ENCODE assay signal across 12 mouse cellular contexts in the genomic region with DNA sequence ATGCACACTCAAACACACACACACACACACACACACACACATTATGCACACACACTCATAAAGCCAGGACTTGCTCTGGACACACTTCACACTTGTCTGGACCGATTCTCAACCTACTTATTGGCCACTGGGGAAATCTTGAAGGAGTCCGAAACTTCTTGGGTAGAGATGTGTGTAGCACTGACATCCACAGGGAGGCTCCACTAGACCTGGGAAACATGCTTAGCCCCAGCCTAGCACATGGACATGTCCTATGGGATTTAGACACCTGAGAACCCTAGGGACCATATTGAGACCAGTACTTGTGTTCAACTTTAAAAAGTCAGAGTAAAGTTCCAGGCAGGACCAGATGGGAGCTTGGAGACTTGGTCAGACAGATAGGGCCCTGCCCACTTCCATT. TPM values are rescaled to one million over a fixed set of nuclear protein-coding genes. Genes with fewer than 3 reads are reported as not detected.
DNase-seq lines count a peak whose midpoint lies in the region; ATAC-seq and TF ChIP-seq lines count a peak whose summit lies in the region.
"Had no signal": no experiment of that assay in that cellular context is flagged by ENCODE, and none has a peak within 500 bp of the region (broad histone marks: within the 10 kb centered on the region; RNA-seq: fewer than 3 reads in every experiment).

No protein-coding gene starts in this region.

- TF ChIP-seq POLR2A in CH12.LX (IDR thresholded peaks at IDR 0.05; ENCODE audit: low read depth, low read length), result no peak

- no peak overlapping the region for H3K4me3 ChIP-seq in CH12.LX (replicated peaks in 1 of 3; ENCODE audit: low read depth in 2 of 3, low read length in 2 of 3, poor library complexity in 1 of 3)
- H3K4me3 ChIP-seq in hindbrain, embryonic 10.5 days, result no peak overlapping the region
- no peak overlapping the region for H3K4me3 ChIP-seq in midbrain, embryonic 16.5 days (ENCODE audit: low read depth, low read length)
- H3K4me3 ChIP-seq: embryonic facial prominence, embryonic 12.5 days; lung, embryonic 15.5 days had no signal

- TF ChIP-seq EP300 in CH12.LX (IDR thresholded peaks at IDR 0.05; ENCODE audit: low read length), result no peak

- 81% methylated on average over 2 of the region's 2 CpGs for WGBS in hindbrain, embryonic 10.5 days
- 91% methylated on average over 2 of the region's 2 CpGs for WGBS in midbrain, embryonic 16.5 days

- peaks cover 84% of the 10 kb centered on the region for H3K27me3 ChIP-seq in CH12.LX (replicated peaks)
- H3K27me3 ChIP-seq in hindbrain, embryonic 10.5 days (ENCODE audit: insufficient read depth, poor library complexity, severe bottlenecking), result no peaks in the 10 kb centered on the region
- H3K27me3 ChIP-seq in midbrain, embryonic 16.5 days (ENCODE audit: control insufficient read depth, insufficient read depth, low read depth, low read length), result no peaks in the 10 kb centered on the region
- H3K27me3 ChIP-seq: embryonic facial prominence, embryonic 12.5 days; lung, embryonic 15.5 days had no signal

- no peak overlapping the region for H3K4me2 ChIP-seq in CH12.LX (ENCODE audit: insufficient read depth, low read depth, poor library complexity, severe bottlenecking)
- H3K4me2 ChIP-seq in midbrain, embryonic 16.5 days (ENCODE audit: low read length), result no peak overlapping the region
- H3K4me2 ChIP-seq: embryonic facial prominence, embryonic 12.5 days; lung, embryonic 15.5 days had no signal

- H3K4me1 ChIP-seq in CH12.LX (ENCODE audit: control insufficient read depth in 1 of 2, insufficient read depth in 2 of 2), result peaks cover 0 to 3% of the 10 kb centered on the region in 2 experiments; a peak in 1 of 4 replicates
- no peaks in the 10 kb centered on the region for H3K4me1 ChIP-seq in hindbrain, embryonic 10.5 days (replicated peaks)
- no peaks in the 10 kb centered on the region for H3K4me1 ChIP-seq in midbrain, embryonic 16.5 days (ENCODE audit: control insufficient read depth, insufficient read depth, low read length)
- H3K4me1 ChIP-seq: embryonic facial prominence, embryonic 12.5 days had no signal

- DNase-seq in cerebellum, adult 9-10 months, result peak; percentile 12
- DNase-seq in cerebellum, postnatal 36 days, result no peak
- peak; percentile 20 for DNase-seq in kidney, postnatal 10 days
- DNase-seq in kidney, adult 18-20 months, result no peak
- no peak for DNase-seq in CH12.LX (ENCODE audit: extremely low read depth)
- DNase-seq in embryo, embryonic 10.5 days (ENCODE audit: low spot score), result peak; percentile 11
- no peak for DNase-seq in hindbrain, embryonic 10.5 days (ENCODE audit: low spot score)
- DNase-seq: gastrocnemius, postnatal 25 days; heart, postnatal 4 days had no signal

- no peak for ATAC-seq in midbrain, embryonic 16.5 days

- TF ChIP-seq RAD21 in CH12.LX (IDR thresholded peaks at IDR 0.05; ENCODE audit: low read depth, low read length), result peak; percentile 9

- H3K27ac ChIP-seq in CH12.LX (ENCODE audit: insufficient read depth, low read depth), result no peak overlapping the region
- no peak overlapping the region for H3K27ac ChIP-seq in hindbrain, embryonic 10.5 days
- H3K27ac ChIP-seq in midbrain, embryonic 16.5 days (ENCODE audit: low read length), result no peak overlapping the region
- H3K27ac ChIP-seq: embryonic facial prominence, embryonic 12.5 days; lung, embryonic 15.5 days had no signal

- dilution Hi-C loops in CH12.LX (cut with MboI; ENCODE audit: extremely low pct_ligation_motif_present, extremely low pct_unique_long_range_greater_than_20kb, low sequenced_read_pairs), result no loop called here

- TF ChIP-seq CTCF in CH12.LX (conservative IDR thresholded peaks at IDR 0.05 in 1 of 2, IDR thresholded peaks at IDR 0.05 in 1 of 2; ENCODE audit: low read depth in 2 of 2, low read length in 2 of 2), result peak in 1 of 2 experiments; percentile 23; a peak in 2 of 4 replicates

- no peaks in the 10 kb centered on the region for H3K79me2 ChIP-seq in CH12.LX (replicated peaks; ENCODE audit: control insufficient read depth, extremely low read depth, insufficient read depth, poor library complexity, severe bottlenecking)

- H3K9ac ChIP-seq in CH12.LX (ENCODE audit: insufficient read depth, low read depth), result no peak overlapping the region
- no peak overlapping the region for H3K9ac ChIP-seq in midbrain, embryonic 16.5 days (ENCODE audit: low read depth, low read length)
- H3K9ac ChIP-seq: embryonic facial prominence, embryonic 12.5 days; lung, embryonic 15.5 days had no signal

- H3K36me3 ChIP-seq in CH12.LX (replicated peaks in 1 of 2; ENCODE audit: control insufficient read depth in 1 of 2, insufficient read depth in 1 of 2, low read length in 1 of 2), result no peaks in the 10 kb centered on the region
- no peaks in the 10 kb centered on the region for H3K36me3 ChIP-seq in hindbrain, embryonic 10.5 days
- H3K36me3 ChIP-seq in midbrain, embryonic 16.5 days (ENCODE audit: control insufficient read depth, insufficient read depth, low read length), result no peaks in the 10 kb centered on the region
- H3K36me3 ChIP-seq: embryonic facial prominence, embryonic 12.5 days; lung, embryonic 15.5 days had no signal

- in situ Hi-C loops in CH12.LX (cut with MboI; ENCODE audit: low pct_ligation_motif_present, low pct_unique_long_range_greater_than_20kb, low sequenced_read_pairs), result no loop called here

- H3K9me3 ChIP-seq in CH12.LX (replicated peaks; ENCODE audit: low read length), result no peaks in the 10 kb centered on the region
- no peaks in the 10 kb centered on the region for H3K9me3 ChIP-seq in hindbrain, embryonic 10.5 days
- H3K9me3 ChIP-seq in midbrain, embryonic 16.5 days (replicated peaks; ENCODE audit: control insufficient read depth, low read length, poor library complexity, severe bottlenecking), result no peaks in the 10 kb centered on the region
- H3K9me3 ChIP-seq: embryonic facial prominence, embryonic 12.5 days; lung, embryonic 15.5 days had no signal

TF ChIP-seq in CH12.LX, 34 proteins besides CTCF, POLR2A, EP300 and RAD21:
- TF ChIP-seq MAZ (IDR thresholded peaks at IDR 0.05; ENCODE audit: low read depth, low read length) (no peak), SMC3 (IDR thresholded peaks at IDR 0.05; ENCODE audit: low read depth, low read length) (peak; percentile 7; the same call in 1 of the 2 replicates)

RNA-seq across cellular contexts. Expression of a gene that starts 43.1 kb away (rescaled TPM):
- 129 and 150 TPM in 2 replicates for total RNA-seq in CH12.LX (2012; rRNA removed)
- total RNA-seq in CH12.LX (2014; rRNA removed), result 229 and 235 TPM in 2 replicates
- 118 and 122 TPM in 2 replicates for polyA plus RNA-seq in CH12.LX (2012; ENCODE audit: insufficient read length, low read depth)
- 80.0 and 81.1 TPM in 2 replicates for polyA plus RNA-seq in hindbrain, embryonic 10.5 days (2016; fragmentation: Nextera tagmentation; extraction: Ambion mirVana)
- polyA plus RNA-seq in midbrain, embryonic 16.5 days (2015; fragmentation: Nextera tagmentation; extraction: Ambion mirVana), result 85.6 and 89.8 TPM in 2 replicates

Comparison
In these comparisons a context has a peak if more than half of its experiments do, and no peak if none do; other contexts are left out.
1. DNase-seq: peak in cerebellum, adult 9-10 months (single experiment), kidney, postnatal 10 days (single experiment) and embryo, embryonic 10.5 days (single experiment); none in cerebellum, postnatal 36 days (0 of 2), kidney, adult 18-20 months (single experiment), CH12.LX (single experiment) and hindbrain, embryonic 10.5 days (single experiment).